Mouse (Mus musculus): ENCODE measurements at regions not wholly inside any gene's neighbourhood (a gene's known extent, or its start where the extent isn't known, plus 50 kb on each side); places are given as distances from the start of the nearest gene placed in this dataset.

- H3K9me3 ChIP-seq (ENCODE audit: control insufficient read depth) = no peaks in the 10 kb centered on the region
- ATAC-seq = no peak
Measured at GRCm38 (mm10) chr3:52503925-52504324, 235.8 kb downstream of the Foxo1 start.

GRCm38 (mm10) chr3:52502223-52502622 lies 234.1 kb downstream of the Foxo1 start:
- H3K9me3 ChIP-seq (ENCODE audit: control insufficient read depth) = no peaks in the 10 kb centered on the region
- H3K4me3 ChIP-seq (ENCODE audit: low read depth, low read length) = no peak overlapping the region
- no peak for TF ChIP-seq CTCF (IDR thresholded peaks at IDR 0.05; ENCODE audit: low read depth)
- WGBS = 14% methylated on average over 7 of the region's 7 CpGs
- H3K27ac ChIP-seq (ENCODE audit: low read depth, low read length) = peak overlapping the region; percentile 36
- no peak overlapping the region for H3K4me2 ChIP-seq (replicated peaks; ENCODE audit: low read depth)
- no peaks in the 10 kb centered on the region for H3K4me1 ChIP-seq (replicated peaks; ENCODE audit: control insufficient read depth, insufficient read depth, low read length)
- no peaks in the 10 kb centered on the region for H3K36me3 ChIP-seq (ENCODE audit: control insufficient read depth, insufficient read depth)
- no peak overlapping the region for H3K9ac ChIP-seq (ENCODE audit: low read depth, low read length)
- peak; percentile 91 for ATAC-seq
- H3K27me3 ChIP-seq (replicated peaks; ENCODE audit: control insufficient read depth, insufficient read depth, low read length) = no peaks in the 10 kb centered on the region

More at GRCm38 (mm10) chr3:52503925-52504324, 235.8 kb downstream of the Foxo1 start:
- 90% methylated on average over 9 of the region's 9 CpGs for whole genome bisulfite sequencing
- Histone ChIP-seq H3K27ac (ENCODE audit: low read depth, low read length) (no peak overlapping the region), H3K9ac (ENCODE audit: low read depth, low read length) (no peak overlapping the region), H3K36me3 (ENCODE audit: control insufficient read depth, insufficient read depth) (no peaks in the 10 kb centered on the region), H3K4me3 (ENCODE audit: low read depth, low read length) (no peak overlapping the region), H3K27me3 (replicated peaks; ENCODE audit: control insufficient read depth, insufficient read depth, low read length) (no peaks in the 10 kb centered on the region), H3K4me1 (replicated peaks; ENCODE audit: control insufficient read depth, insufficient read depth, low read length) (no peaks in the 10 kb centered on the region), H3K4me2 (replicated peaks; ENCODE audit: low read depth) (no peak overlapping the region)
- no peak for TF ChIP-seq CTCF (IDR thresholded peaks at IDR 0.05; ENCODE audit: low read depth)

- Histone ChIP-seq H3K27me3 (replicated peaks; ENCODE audit: control insufficient read depth, insufficient read depth, low read length) (no peaks in the 10 kb centered on the region), H3K9me3 (ENCODE audit: control insufficient read depth) (no peaks in the 10 kb centered on the region), H3K4me2 (replicated peaks; ENCODE audit: low read depth) (no peak overlapping the region), H3K4me3 (ENCODE audit: low read depth, low read length) (no peak overlapping the region), H3K36me3 (ENCODE audit: control insufficient read depth, insufficient read depth) (no peaks in the 10 kb centered on the region), H3K9ac (ENCODE audit: low read depth, low read length) (no peak overlapping the region), H3K27ac (ENCODE audit: low read depth, low read length) (no peak overlapping the region), H3K4me1 (replicated peaks; ENCODE audit: control insufficient read depth, insufficient read depth, low read length) (no peaks in the 10 kb centered on the region)
- TF ChIP-seq CTCF (IDR thresholded peaks at IDR 0.05; ENCODE audit: low read depth) = no peak
- no peak for ATAC-seq
- WGBS = 51% methylated on average over 8 of the region's 8 CpGs
Measured at GRCm38 (mm10) chr3:52501614-52502013, 233.5 kb downstream of the Foxo1 start.

- Histone ChIP-seq H3K36me3 (ENCODE audit: control insufficient read depth, insufficient read depth) (no peaks in the 10 kb centered on the region), H3K4me2 (replicated peaks; ENCODE audit: low read depth) (no peak overlapping the region), H3K27me3 (replicated peaks; ENCODE audit: control insufficient read depth, insufficient read depth, low read length) (no peaks in the 10 kb centered on the region), H3K9me3 (ENCODE audit: control insufficient read depth) (no peaks in the 10 kb centered on the region), H3K27ac (ENCODE audit: low read depth, low read length) (no peak overlapping the region), H3K4me1 (replicated peaks; ENCODE audit: control insufficient read depth, insufficient read depth, low read length) (no peaks in the 10 kb centered on the region), H3K9ac (ENCODE audit: low read depth, low read length) (no peak overlapping the region), H3K4me3 (ENCODE audit: low read depth, low read length) (no peak overlapping the region)
- ATAC-seq = no peak
- WGBS = 81% methylated on average over 6 of the region's 6 CpGs
- TF ChIP-seq CTCF (IDR thresholded peaks at IDR 0.05; ENCODE audit: low read depth) = no peak
Measured at GRCm38 (mm10) chr3:52500026-52500425, 231.9 kb downstream of the Foxo1 start.

- TF ChIP-seq CTCF (IDR thresholded peaks at IDR 0.05; ENCODE audit: low read depth) = no peak
- H3K4me3 ChIP-seq (ENCODE audit: low read depth, low read length) = no peak overlapping the region
- 0 out of 2 replicates have a peak, but pooled peaks cover 2% of the 10 kb centered on the region for H3K4me1 ChIP-seq (replicated peaks; ENCODE audit: control insufficient read depth, insufficient read depth, low read length)
- H3K4me2 ChIP-seq (replicated peaks; ENCODE audit: low read depth) = no peak overlapping the region
- no peaks in the 10 kb centered on the region for H3K9me3 ChIP-seq (ENCODE audit: control insufficient read depth)
- no peak overlapping the region for H3K9ac ChIP-seq (ENCODE audit: low read depth, low read length)
- H3K36me3 ChIP-seq (ENCODE audit: control insufficient read depth, insufficient read depth) = no peaks in the 10 kb centered on the region
- H3K27me3 ChIP-seq (replicated peaks; ENCODE audit: control insufficient read depth, insufficient read depth, low read length) = no peaks in the 10 kb centered on the region
- 96% methylated on average over 1 of the region's 1 CpGs for WGBS
- no peak for ATAC-seq
- H3K27ac ChIP-seq (ENCODE audit: low read depth, low read length) = no peak overlapping the region
Measured at GRCm38 (mm10) chr3:52499581-52499980, 231.4 kb downstream of the Foxo1 start.

- WGBS = 91% methylated on average over 15 of the region's 15 CpGs
Measured at GRCm38 (mm10) chr3:52498506-52499228, 230.5 kb downstream of the Foxo1 start.

More at GRCm38 (mm10) chr3:52498506-52499228, 230.5 kb downstream of the Foxo1 start:
- no peak overlapping the region for H3K4me3 ChIP-seq (ENCODE audit: low read depth, low read length)
- H3K4me2 ChIP-seq (replicated peaks; ENCODE audit: low read depth) = no peak overlapping the region
- TF ChIP-seq CTCF (IDR thresholded peaks at IDR 0.05; ENCODE audit: low read depth) = no peak
- H3K27ac ChIP-seq (ENCODE audit: low read depth, low read length) = no peak overlapping the region
- H3K27me3 ChIP-seq (replicated peaks; ENCODE audit: control insufficient read depth, insufficient read depth, low read length) = no peaks in the 10 kb centered on the region
- no peak overlapping the region for H3K9ac ChIP-seq (ENCODE audit: low read depth, low read length)
- no peaks in the 10 kb centered on the region for H3K36me3 ChIP-seq (ENCODE audit: control insufficient read depth, insufficient read depth)
- no peak for ATAC-seq
- H3K4me1 ChIP-seq (replicated peaks; ENCODE audit: control insufficient read depth, insufficient read depth, low read length) = 0 out of 2 replicates have a peak, but pooled peaks cover 2% of the 10 kb centered on the region
- H3K9me3 ChIP-seq (ENCODE audit: control insufficient read depth) = no peaks in the 10 kb centered on the region
